Mouse (Mus musculus): Measurements from ENCODE around the gene Maneal. TPM values are rescaled to one million over a fixed set of nuclear protein-coding genes. Genes with fewer than 3 reads are reported as not detected.

Maneal gene
- total and polyA plus RNA-seq, 3 experiments = 0.08 TPM; not detected in 2

DNA sequence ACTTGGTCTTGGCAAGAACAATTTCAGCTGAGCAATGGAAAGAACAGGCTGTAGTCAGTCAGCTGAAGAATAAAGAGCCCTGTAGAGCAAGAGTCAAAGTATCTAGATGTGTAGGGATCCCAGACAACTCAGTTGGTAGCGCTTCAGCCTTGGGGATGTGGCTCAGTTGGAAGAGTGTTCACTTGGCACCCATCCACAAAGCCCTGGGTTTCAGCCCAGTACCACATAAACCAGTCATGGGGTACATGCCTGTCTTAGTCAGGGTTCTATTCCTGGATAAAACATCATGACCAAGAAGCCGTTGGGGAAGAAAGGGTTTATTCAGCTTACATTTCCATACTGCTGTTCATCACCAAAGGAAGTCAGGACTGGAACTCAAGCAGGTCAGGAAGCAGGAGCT, 28.0 kb upstream of the Maneal start:
- no peak for TF ChIP-seq ELF1 (IDR thresholded peaks at IDR 0.05; ENCODE audit: low read depth, low read length)
- TF ChIP-seq E2F4 (IDR thresholded peaks at IDR 0.05; ENCODE audit: borderline replicate concordance, low read depth, low read length) = no peak
- TF ChIP-seq POLR2A (IDR thresholded peaks at IDR 0.05; ENCODE audit: control insufficient read depth in 1 of 2, insufficient read depth in 1 of 2, low read depth in 1 of 2, low read length in 2 of 2, poor library complexity in 1 of 2) = no peak
- TF ChIP-seq MYC (IDR thresholded peaks at IDR 0.05; ENCODE audit: low read depth, low read length) = no peak
- TF ChIP-seq USF2 (IDR thresholded peaks at IDR 0.05; ENCODE audit: borderline replicate concordance in 1 of 2, insufficient read depth in 1 of 2, low read depth in 1 of 2, low read length in 2 of 2) = no peak
- TF ChIP-seq MYB (IDR thresholded peaks at IDR 0.05; ENCODE audit: low read depth, low read length) = no peak
- no peak for TF ChIP-seq EP300 (IDR thresholded peaks at IDR 0.05; ENCODE audit: low read depth in 1 of 2, low read length in 2 of 2)
- TF ChIP-seq MXI1 (IDR thresholded peaks at IDR 0.05; ENCODE audit: low read depth, low read length) = no peak
- TF ChIP-seq CTCF (IDR thresholded peaks at IDR 0.05 in 2 of 3, conservative IDR thresholded peaks at IDR 0.05 in 1 of 3; ENCODE audit: control insufficient read depth in 1 of 3, insufficient read depth in 1 of 3, low read depth in 2 of 3, low read length in 3 of 3, poor library complexity in 1 of 3, severe bottlenecking in 1 of 3) = no peak
- no peak for TF ChIP-seq ETS1 (IDR thresholded peaks at IDR 0.05; ENCODE audit: low read depth, low read length)
- no peak for TF ChIP-seq HCFC1 (IDR thresholded peaks at IDR 0.05; ENCODE audit: low read depth, low read length)
- no peak for TF ChIP-seq KAT2A (conservative IDR thresholded peaks at IDR 0.05; ENCODE audit: low read depth, low read length)
- TF ChIP-seq GATA1 (IDR thresholded peaks at IDR 0.05; ENCODE audit: low read depth, low read length) = no peak
- TF ChIP-seq ZKSCAN1 (IDR thresholded peaks at IDR 0.05; ENCODE audit: low read depth, low read length) = no peak
- no peak for TF ChIP-seq NELFE (IDR thresholded peaks at IDR 0.05; ENCODE audit: low read depth, low read length)
- no peak for TF ChIP-seq MEF2A (IDR thresholded peaks at IDR 0.05; ENCODE audit: extremely low read depth, insufficient replicate concordance, low read depth, low read length, poor library complexity, severe bottlenecking)
- TF ChIP-seq CHD1 (IDR thresholded peaks at IDR 0.05; ENCODE audit: low read depth, low read length) = no peak
- H3K27ac ChIP-seq (ENCODE audit: control insufficient read depth, low read depth, low read length) = no peak overlapping the region
- no peaks in the 10 kb centered on the region for H3K36me3 ChIP-seq (ENCODE audit: control insufficient read depth in 1 of 2, insufficient read depth in 2 of 2, low read length in 2 of 2)
- H3K27me3 ChIP-seq (ENCODE audit: control insufficient read depth in 1 of 2, insufficient read depth in 2 of 2, low read length in 2 of 2) = peaks cover 0 to 2% of the 10 kb centered on the region in 2 experiments; a peak in 1 of 4 replicates
- H3K4me3 ChIP-seq (ENCODE audit: control insufficient read depth in 1 of 2, insufficient read depth in 1 of 2, low read depth in 2 of 2, low read length in 2 of 2) = no peak overlapping the region
- no peaks in the 10 kb centered on the region for H3K79me2 ChIP-seq (ENCODE audit: control insufficient read depth, insufficient read depth, low read length, poor library complexity)
- no peak overlapping the region for H3K9ac ChIP-seq (ENCODE audit: control insufficient read depth, low read depth, low read length, poor library complexity, severe bottlenecking)
- no peak for DNase-seq (ENCODE audit: low read depth, low spot score)
- no peaks in the 10 kb centered on the region for H3K4me1 ChIP-seq (ENCODE audit: control insufficient read depth in 1 of 2, insufficient read depth in 2 of 2, low read length in 2 of 2)
- H3K9me3 ChIP-seq (replicated peaks; ENCODE audit: insufficient read depth, low read length) = no peaks in the 10 kb centered on the region

DNA sequence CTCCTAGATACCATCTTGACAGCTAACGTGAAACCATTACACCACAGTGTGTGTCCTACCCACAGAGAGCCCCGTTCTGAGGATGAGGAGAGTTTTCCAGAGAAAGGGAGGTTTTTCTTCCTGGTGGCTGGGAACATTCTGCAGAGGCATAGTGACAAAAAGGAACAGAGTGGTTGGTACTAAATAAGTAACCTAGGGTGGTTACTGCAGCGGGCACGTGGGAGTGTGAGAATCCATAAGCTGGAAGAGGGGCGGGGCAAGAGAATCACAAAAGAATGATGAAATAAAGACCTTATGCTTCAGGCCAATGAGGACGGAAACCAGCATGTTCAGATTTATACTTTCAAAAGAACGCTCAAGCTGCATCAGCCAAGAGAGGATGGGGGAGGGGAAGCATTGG, 26.7 kb upstream of the Maneal start:
- no peaks in the 10 kb centered on the region for H3K9me3 ChIP-seq (replicated peaks; ENCODE audit: insufficient read depth, low read length)
- no peaks in the 10 kb centered on the region for H3K36me3 ChIP-seq (ENCODE audit: control insufficient read depth in 1 of 2, insufficient read depth in 2 of 2, low read length in 2 of 2)
- H3K79me2 ChIP-seq (ENCODE audit: control insufficient read depth, insufficient read depth, low read length, poor library complexity) = no peaks in the 10 kb centered on the region
- no peak for DNase-seq (ENCODE audit: low read depth, low spot score)
- H3K9ac ChIP-seq (ENCODE audit: control insufficient read depth, low read depth, low read length, poor library complexity, severe bottlenecking) = no peak overlapping the region
- H3K27me3 ChIP-seq (ENCODE audit: control insufficient read depth in 1 of 2, insufficient read depth in 2 of 2, low read length in 2 of 2) = peaks cover 0 to 2% of the 10 kb centered on the region in 2 experiments; a peak in 1 of 4 replicates
- no peak for TF ChIP-seq GATA1 (IDR thresholded peaks at IDR 0.05; ENCODE audit: low read depth, low read length)
- TF ChIP-seq EP300 (IDR thresholded peaks at IDR 0.05; ENCODE audit: low read depth in 1 of 2, low read length in 2 of 2) = no peak
- no peak for TF ChIP-seq POLR2A (IDR thresholded peaks at IDR 0.05; ENCODE audit: control insufficient read depth in 1 of 2, insufficient read depth in 1 of 2, low read depth in 1 of 2, low read length in 2 of 2, poor library complexity in 1 of 2)
- TF ChIP-seq CTCF (IDR thresholded peaks at IDR 0.05 in 2 of 3, conservative IDR thresholded peaks at IDR 0.05 in 1 of 3; ENCODE audit: control insufficient read depth in 1 of 3, insufficient read depth in 1 of 3, low read depth in 2 of 3, low read length in 3 of 3, poor library complexity in 1 of 3, severe bottlenecking in 1 of 3) = no peak
- TF ChIP-seq ZNF384 (IDR thresholded peaks at IDR 0.05; ENCODE audit: low read depth, low read length) = no peak
- no peak for TF ChIP-seq ELF1 (IDR thresholded peaks at IDR 0.05; ENCODE audit: low read depth, low read length)
- TF ChIP-seq POLR2AphosphoS5 (IDR thresholded peaks at IDR 0.05; ENCODE audit: borderline replicate concordance, low read depth, low read length) = no peak
- TF ChIP-seq UBTF (IDR thresholded peaks at IDR 0.05; ENCODE audit: borderline replicate concordance, insufficient read depth, low read depth, low read length) = no peak
- TF ChIP-seq ZKSCAN1 (IDR thresholded peaks at IDR 0.05; ENCODE audit: low read depth, low read length) = no peak
- TF ChIP-seq USF1 (IDR thresholded peaks at IDR 0.05; ENCODE audit: low read depth, low read length) = no peak
- no peak for TF ChIP-seq MAFK (IDR thresholded peaks at IDR 0.05; ENCODE audit: borderline replicate concordance, low read depth, low read length)
- TF ChIP-seq ETS1 (IDR thresholded peaks at IDR 0.05; ENCODE audit: low read depth, low read length) = no peak
- no peak for TF ChIP-seq SMC3 (IDR thresholded peaks at IDR 0.05; ENCODE audit: low read depth, low read length)
- TF ChIP-seq NELFE (IDR thresholded peaks at IDR 0.05; ENCODE audit: low read depth, low read length) = no peak
- no peak for TF ChIP-seq E2F4 (IDR thresholded peaks at IDR 0.05; ENCODE audit: borderline replicate concordance, low read depth, low read length)
- no peaks in the 10 kb centered on the region for H3K4me1 ChIP-seq (ENCODE audit: control insufficient read depth in 1 of 2, insufficient read depth in 2 of 2, low read length in 2 of 2)
- H3K4me3 ChIP-seq (ENCODE audit: control insufficient read depth in 1 of 2, insufficient read depth in 1 of 2, low read depth in 2 of 2, low read length in 2 of 2) = no peak overlapping the region
- no peak overlapping the region for H3K27ac ChIP-seq (ENCODE audit: control insufficient read depth, low read depth, low read length)

Measured in MEL (cell line).